Mouse (Mus musculus): ENCODE measurements at regions not wholly inside any gene's neighbourhood (a gene's known extent, or its start where the extent isn't known, plus 50 kb on each side); places are given as distances from the start of the nearest gene placed in this dataset.

- no peak for DNase-seq
Measured at GRCm38 (mm10) chr1:43882576-43882975, 50.9 kb upstream of the Tpp2 start.

- DNase-seq = no peak
Measured at GRCm38 (mm10) chr1:43880396-43880795, 52.8 kb upstream of the Uxs1 start.

GRCm38 (mm10) chr1:43879896-43880295 lies 52.3 kb upstream of the Uxs1 start:
- DNase-seq = no peak

- DNase-seq = no peak
Measured at GRCm38 (mm10) chr1:43879163-43879562, 51.6 kb upstream of the Uxs1 start.

- peak in 1 of 2 experiments; percentile 9 for DNase-seq
Measured at GRCm38 (mm10) chr1:43878163-43878562, 50.6 kb upstream of the Uxs1 start.

GRCm38 (mm10) chr1:43877704-43878103 lies 50.1 kb upstream of the Uxs1 start:
- DNase-seq = no peak
